Mouse (Mus musculus): ENCODE measurements around the gene Nhsl2. TPM values are rescaled to one million over a fixed set of nuclear protein-coding genes. Genes with fewer than 3 reads are reported as not detected.
A peak's percentile ranks its signal among the peaks of the same experiment; 100 is the strongest.

Gene Nhsl2
- total RNA-seq, 1 experiment: 1.1 TPM

DNA sequence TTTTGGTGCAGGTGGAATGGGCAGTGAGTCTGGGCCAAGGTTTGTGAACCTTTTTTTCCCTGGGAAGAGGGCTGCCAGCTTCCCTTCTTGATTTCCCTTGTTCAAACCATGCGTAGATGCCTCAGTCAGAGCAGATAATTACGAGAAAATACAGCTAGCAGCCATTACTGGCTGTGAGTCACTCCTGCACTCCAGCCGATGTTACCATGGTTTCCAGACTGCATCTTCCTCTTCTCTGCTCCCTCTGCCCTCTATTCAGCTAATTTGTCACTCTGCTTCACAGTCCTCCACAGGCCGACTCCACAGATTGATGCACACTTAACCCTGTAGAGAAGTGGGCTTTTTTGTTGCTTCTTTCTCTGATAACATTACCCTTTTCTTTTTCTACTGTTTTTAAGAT is 266.5 kb downstream of the Nhsl2 start:
- TF ChIP-seq MAFK (IDR thresholded peaks at IDR 0.05; ENCODE audit: insufficient read depth, low read depth, low read length) (no peak), HCFC1 (IDR thresholded peaks at IDR 0.05; ENCODE audit: borderline replicate concordance, insufficient read depth, low read length) (no peak), ZC3H11A (IDR thresholded peaks at IDR 0.05; ENCODE audit: borderline replicate concordance, low read depth, low read length) (no peak), CHD2 (IDR thresholded peaks at IDR 0.05; ENCODE audit: low read depth, low read length) (no peak), ZNF384 (IDR thresholded peaks at IDR 0.05; ENCODE audit: low read depth, low read length) (no peak)
- Histone ChIP-seq H3K27ac (ENCODE audit: insufficient read depth, low read depth, low read length, poor library complexity, severe bottlenecking) (no peak overlapping the region), H3K36me3 (ENCODE audit: control insufficient read depth, insufficient read depth, low read length, poor library complexity, severe bottlenecking) (no peaks in the 10 kb centered on the region), H3K4me1 (ENCODE audit: control insufficient read depth in 2 of 2, insufficient read depth in 2 of 2, low read length in 2 of 2, poor library complexity in 1 of 2) (peaks cover 0 to 1% of the 10 kb centered on the region in 2 experiments; a peak in 2 of 4 replicates), H3K9ac (ENCODE audit: insufficient read depth, low read depth, low read length, poor library complexity, severe bottlenecking) (no peak overlapping the region), H3K9me3 (ENCODE audit: control insufficient read depth, insufficient read depth, low read depth, low read length) (no peaks in the 10 kb centered on the region), H3K4me3 (ENCODE audit: insufficient read depth in 1 of 2, low read depth in 1 of 2, low read length in 2 of 2, poor library complexity in 1 of 2, severe bottlenecking in 1 of 2) (no peak overlapping the region)
- in situ Hi-C loops (cut with MboI; ENCODE audit: low sequenced_read_pairs in 2 of 2, unreplicated experiment in 2 of 2): no loop called here
- no peak for DNase-seq (ENCODE audit: low read depth, low spot score)

DNA sequence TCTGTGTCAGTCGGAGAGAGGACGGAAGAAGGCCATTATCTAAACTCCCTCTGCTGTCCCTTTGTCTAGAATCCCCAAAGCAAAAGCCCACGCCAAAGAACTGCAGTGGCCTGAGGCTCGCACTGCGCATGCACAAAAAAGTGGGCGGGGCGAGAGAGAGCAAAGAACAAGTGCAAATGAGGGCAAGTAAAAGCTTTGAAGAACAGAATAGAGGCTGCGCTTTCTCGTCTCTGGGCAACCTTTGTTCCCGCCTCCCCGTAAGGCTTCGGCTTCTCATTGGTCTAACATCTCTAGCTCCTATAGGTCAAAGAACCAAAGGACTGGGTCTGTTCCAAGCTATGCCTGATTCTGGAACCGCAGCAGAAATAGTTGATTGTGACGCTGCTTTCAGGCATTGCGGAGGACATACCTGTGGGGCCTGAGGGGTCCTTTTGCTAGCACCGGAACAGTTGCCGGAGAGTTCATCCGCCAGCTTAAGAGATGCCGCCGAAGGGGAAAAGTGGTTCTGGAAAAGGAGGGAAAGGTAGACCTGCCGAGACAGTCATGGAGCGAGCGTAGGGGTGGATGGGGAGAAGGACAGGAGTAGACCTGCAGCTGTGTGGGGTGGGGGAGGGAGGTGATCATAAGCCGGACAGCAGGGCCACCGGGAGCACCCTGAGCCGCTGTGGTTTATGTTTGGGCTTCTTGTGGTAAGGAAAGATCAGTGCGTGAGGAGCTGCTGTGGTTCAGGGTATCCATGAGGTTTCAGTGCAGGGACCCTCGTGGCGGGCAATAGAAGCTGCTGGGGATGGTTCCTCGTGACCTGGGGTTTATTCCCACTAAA is 270.1 kb downstream of the Nhsl2 start, which contains the start of gene Pin4:
TSS of gene Pin4 (plus strand) at position 406 of the 823 bp plus-strand sequence.
- Histone ChIP-seq H3K4me3 (ENCODE audit: insufficient read depth in 1 of 2, low read depth in 1 of 2, low read length in 2 of 2, poor library complexity in 1 of 2, severe bottlenecking in 1 of 2) (peak within 1 kb of the TSS; percentile 87 to 94), H3K36me3 (ENCODE audit: control insufficient read depth, insufficient read depth, low read length, poor library complexity, severe bottlenecking) (0 out of 2 replicates have a peak, but pooled peaks cover 2% of the 10 kb centered on the region), H3K27ac (ENCODE audit: insufficient read depth, low read depth, low read length, poor library complexity, severe bottlenecking) (peak within 1 kb of the TSS; percentile 43; the same call in 1 of the 2 replicates), H3K9me3 (ENCODE audit: control insufficient read depth, insufficient read depth, low read depth, low read length) (no peaks in the 10 kb centered on the region), H3K9ac (ENCODE audit: insufficient read depth, low read depth, low read length, poor library complexity, severe bottlenecking) (peak within 1 kb of the TSS; percentile 95), H3K4me1 (ENCODE audit: control insufficient read depth in 2 of 2, insufficient read depth in 2 of 2, low read length in 2 of 2, poor library complexity in 1 of 2) (peaks cover 0 to 2% of the 10 kb centered on the region in 2 experiments; a peak in 2 of 4 replicates)
- DNase-seq (ENCODE audit: low read depth, low spot score): peak; percentile 87
- no peak for TF ChIP-seq ZC3H11A (IDR thresholded peaks at IDR 0.05; ENCODE audit: borderline replicate concordance, low read depth, low read length)
- no peak for TF ChIP-seq MAFK (IDR thresholded peaks at IDR 0.05; ENCODE audit: insufficient read depth, low read depth, low read length)
- in situ Hi-C loops (cut with MboI; ENCODE audit: low sequenced_read_pairs in 2 of 2, unreplicated experiment in 2 of 2): no loop called here

DNA sequence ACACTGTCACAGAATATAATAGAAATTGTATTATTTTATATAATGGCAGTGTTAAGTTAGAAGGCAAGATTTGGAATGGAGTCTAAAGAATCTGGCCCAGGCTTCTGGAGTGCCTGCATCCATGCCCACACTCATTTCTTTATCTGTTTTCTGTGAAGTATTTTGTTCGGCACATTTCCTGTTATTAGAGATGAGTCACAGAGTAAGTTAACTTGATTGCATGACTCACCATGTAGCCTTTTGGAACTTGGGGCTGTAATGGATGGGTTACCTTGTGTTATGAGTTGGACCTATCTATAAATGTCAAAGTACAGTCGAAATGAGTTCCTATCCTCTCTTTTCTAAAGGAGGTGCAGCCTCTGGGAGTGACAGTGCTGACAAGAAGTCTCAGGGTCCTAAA is 272.1 kb downstream of the Nhsl2 start:
- peaks cover 0 to 2% of the 10 kb centered on the region in 2 experiments; a peak in 2 of 4 replicates for H3K4me1 ChIP-seq (ENCODE audit: control insufficient read depth in 2 of 2, insufficient read depth in 2 of 2, low read length in 2 of 2, poor library complexity in 1 of 2)
- DNase-seq (ENCODE audit: low read depth, low spot score): no peak
- H3K36me3 ChIP-seq (ENCODE audit: control insufficient read depth, insufficient read depth, low read length, poor library complexity, severe bottlenecking): peaks cover 3% of the 10 kb centered on the region; the same call in 1 of the 2 replicates
- no peak for TF ChIP-seq ZNF384 (IDR thresholded peaks at IDR 0.05; ENCODE audit: low read depth, low read length)
- TF ChIP-seq MAFK (IDR thresholded peaks at IDR 0.05; ENCODE audit: insufficient read depth, low read depth, low read length): no peak
- TF ChIP-seq CHD2 (IDR thresholded peaks at IDR 0.05; ENCODE audit: low read depth, low read length): no peak
- no peak for TF ChIP-seq HCFC1 (IDR thresholded peaks at IDR 0.05; ENCODE audit: borderline replicate concordance, insufficient read depth, low read length)
- TF ChIP-seq ZC3H11A (IDR thresholded peaks at IDR 0.05; ENCODE audit: borderline replicate concordance, low read depth, low read length): no peak
- H3K4me3 ChIP-seq (ENCODE audit: insufficient read depth in 1 of 2, low read depth in 1 of 2, low read length in 2 of 2, poor library complexity in 1 of 2, severe bottlenecking in 1 of 2): no peak overlapping the region
- in situ Hi-C loops (cut with MboI; ENCODE audit: low sequenced_read_pairs in 2 of 2, unreplicated experiment in 2 of 2): no loop called here
- no peak overlapping the region for H3K27ac ChIP-seq (ENCODE audit: insufficient read depth, low read depth, low read length, poor library complexity, severe bottlenecking)
- no peaks in the 10 kb centered on the region for H3K9me3 ChIP-seq (ENCODE audit: control insufficient read depth, insufficient read depth, low read depth, low read length)
- no peak overlapping the region for H3K9ac ChIP-seq (ENCODE audit: insufficient read depth, low read depth, low read length, poor library complexity, severe bottlenecking)

DNA sequence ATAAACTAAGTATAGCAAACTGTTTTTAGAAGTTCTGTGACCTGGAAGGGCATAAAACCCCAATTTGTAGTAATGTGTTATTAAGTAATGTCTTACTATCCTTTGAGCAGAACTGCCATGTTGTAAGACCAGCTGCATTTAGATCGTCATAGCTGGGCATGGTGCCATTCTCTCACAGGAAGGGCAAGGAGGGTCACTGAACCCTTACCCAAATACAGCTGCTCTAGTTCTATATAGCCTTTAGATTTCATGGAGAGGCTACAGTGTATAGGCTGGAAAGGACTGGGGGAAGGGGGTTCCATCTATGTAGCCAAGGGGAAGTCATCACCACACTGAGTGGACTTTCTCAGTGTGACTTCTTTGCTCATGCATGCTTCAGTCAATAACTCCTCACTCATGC is 292.0 kb downstream of the Nhsl2 start:
- H3K9me3 ChIP-seq (ENCODE audit: control insufficient read depth, insufficient read depth, low read depth, low read length): no peaks in the 10 kb centered on the region
- no peak overlapping the region for H3K27ac ChIP-seq (ENCODE audit: insufficient read depth, low read depth, low read length, poor library complexity, severe bottlenecking)
- H3K36me3 ChIP-seq (ENCODE audit: control insufficient read depth, insufficient read depth, low read length, poor library complexity, severe bottlenecking): peaks cover 15% of the 10 kb centered on the region
- no peak overlapping the region for H3K4me3 ChIP-seq (ENCODE audit: insufficient read depth in 1 of 2, low read depth in 1 of 2, low read length in 2 of 2, poor library complexity in 1 of 2, severe bottlenecking in 1 of 2)
- DNase-seq (ENCODE audit: low read depth, low spot score): no peak
- in situ Hi-C loops (cut with MboI; ENCODE audit: low sequenced_read_pairs in 2 of 2, unreplicated experiment in 2 of 2): no loop called here
- TF ChIP-seq CHD2 (IDR thresholded peaks at IDR 0.05; ENCODE audit: low read depth, low read length) (no peak), ZC3H11A (IDR thresholded peaks at IDR 0.05; ENCODE audit: borderline replicate concordance, low read depth, low read length) (no peak), HCFC1 (IDR thresholded peaks at IDR 0.05; ENCODE audit: borderline replicate concordance, insufficient read depth, low read length) (no peak), MAFK (IDR thresholded peaks at IDR 0.05; ENCODE audit: insufficient read depth, low read depth, low read length) (no peak), ZNF384 (IDR thresholded peaks at IDR 0.05; ENCODE audit: low read depth, low read length) (no peak)
- no peak overlapping the region for H3K9ac ChIP-seq (ENCODE audit: insufficient read depth, low read depth, low read length, poor library complexity, severe bottlenecking)
- no peaks in the 10 kb centered on the region for H3K4me1 ChIP-seq (ENCODE audit: control insufficient read depth in 2 of 2, insufficient read depth in 2 of 2, low read length in 2 of 2, poor library complexity in 1 of 2)

Other genes starting within 250 kb of the Nhsl2 start
- 76.5 and 99.5 TPM in 2 replicates for gene Ogt, start 209.3 kb upstream of the Nhsl2 start, total RNA-seq (2012; rRNA removed)
- not detected in 2 replicates for gene Cxcr3, start 115.1 kb upstream of the Nhsl2 start, total RNA-seq (2012; rRNA removed)
- gene Gm4779, start 55.0 kb upstream of the Nhsl2 start, total RNA-seq (2012; rRNA removed): 15.4 and 17.5 TPM in 2 replicates
- gene 8030474K03Rik, start 54.7 kb upstream of the Nhsl2 start, total RNA-seq (2012; rRNA removed): 9.0 and 12.9 TPM in 2 replicates
- gene Rtl5, start 221.9 kb downstream of the Nhsl2 start, total RNA-seq (2012; rRNA removed): 0.26 and 0.54 TPM in 2 replicates